Mouse (Mus musculus) adrenal gland, postnatal 4 days (tissue): Measurements from ENCODE around the gene Oprm1. TPM values are rescaled to one million over a fixed set of nuclear protein-coding genes. Genes with fewer than 3 reads are reported as not detected.
"Not testable (repeated sequence)": the region's sequence is repeated elsewhere in the genome, so short reads cannot be mapped to it uniquely, and the experiment has no call there.

Experiments
- DNase-seq, 2 experiments: peaks; one replicate each; pipeline ENCODE4 v3.0.0; 2021 to 2022; ENCODE audit warnings: low spot score in 2 of 2, mixed read lengths in 2 of 2
- total RNA-seq, 2 experiments: library from RNA; stranded (reverse); gene quantifications; 2 replicates each; pipeline ENCODE4 v1.2.3; 2021

The Oprm1 gene
- total RNA-seq, 2 experiments from 2014 or later: 0.51 to 1.3 TPM

DNA sequence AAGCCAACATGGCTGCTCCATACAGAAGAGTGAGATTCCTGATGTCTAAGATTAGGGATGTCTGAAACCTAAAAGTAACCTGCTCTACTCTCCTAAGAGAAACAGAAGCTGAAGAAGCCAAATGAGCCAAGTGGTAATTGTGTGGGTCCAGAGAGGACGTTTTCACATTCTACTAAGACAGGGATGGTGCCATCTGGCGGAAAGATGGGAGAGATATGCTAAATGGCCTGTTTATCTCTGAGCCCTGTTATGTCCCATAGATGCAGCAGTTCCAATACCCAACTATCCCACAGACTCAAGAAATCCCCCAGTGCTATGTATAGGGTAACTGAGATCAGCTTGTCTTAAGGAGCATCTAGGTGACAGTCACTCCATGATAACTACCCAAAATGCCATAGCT is 219.5 kb downstream of the Oprm1 start:
- DNase-seq: no peak

DNA sequence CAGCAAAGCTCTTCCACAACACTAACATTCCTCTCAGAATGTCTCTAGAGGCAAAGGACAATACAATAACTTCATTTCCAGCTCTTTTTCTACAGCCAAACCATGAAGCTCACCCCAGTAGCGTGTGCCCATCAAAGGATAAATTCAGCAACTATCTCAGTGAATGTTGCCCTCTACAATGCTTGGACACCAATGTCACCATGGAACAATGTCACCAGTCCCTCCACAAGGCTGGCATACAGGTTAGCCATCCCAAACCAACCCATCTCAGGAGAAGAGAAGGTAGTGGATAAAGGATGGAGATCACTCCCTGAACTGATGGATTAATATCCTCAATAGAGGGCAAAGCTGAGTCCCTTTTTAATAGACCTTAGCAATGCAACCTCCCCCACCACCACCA is 220.4 kb downstream of the Oprm1 start:
- no peak for DNase-seq

DNA sequence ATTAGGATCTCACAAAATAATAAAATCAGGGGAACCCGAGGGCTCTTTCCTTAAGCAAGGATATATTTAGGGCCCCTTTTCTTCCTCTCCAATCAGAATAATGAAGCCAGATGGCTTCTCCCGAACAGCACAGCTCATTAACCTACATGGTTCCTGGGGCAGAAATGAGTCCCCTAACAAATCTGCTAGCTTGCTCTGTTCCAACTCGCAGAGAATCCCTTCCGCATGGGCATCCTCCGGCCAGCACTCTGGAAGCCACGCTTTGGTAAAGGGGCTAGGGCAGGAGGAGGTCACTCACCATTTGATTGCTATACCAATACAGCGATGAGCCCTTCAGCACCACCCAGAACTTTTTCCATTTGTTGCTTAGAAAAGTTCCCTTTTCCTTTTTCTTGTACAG is 220.9 kb downstream of the Oprm1 start:
- DNase-seq: no peak

DNA sequence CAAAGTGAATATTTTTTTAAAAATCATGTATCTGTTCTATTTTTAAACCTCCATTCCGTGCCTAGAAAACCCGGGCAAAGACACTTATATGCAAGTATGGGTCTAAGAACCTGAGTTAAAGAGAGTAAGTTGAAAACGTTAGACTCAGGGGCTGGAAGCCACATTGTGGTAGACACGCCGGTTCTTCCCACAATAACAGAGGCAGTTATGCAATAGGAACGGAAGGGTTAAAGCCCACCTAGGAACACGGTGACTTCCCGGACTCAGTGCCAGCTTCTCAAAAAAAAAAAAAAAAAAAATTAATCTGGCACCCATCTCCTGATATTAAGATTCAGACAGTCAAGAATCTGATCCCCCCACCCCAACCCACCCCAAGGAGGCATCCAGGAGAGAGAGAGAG is 221.5 kb downstream of the Oprm1 start:
- no peak for DNase-seq

DNA sequence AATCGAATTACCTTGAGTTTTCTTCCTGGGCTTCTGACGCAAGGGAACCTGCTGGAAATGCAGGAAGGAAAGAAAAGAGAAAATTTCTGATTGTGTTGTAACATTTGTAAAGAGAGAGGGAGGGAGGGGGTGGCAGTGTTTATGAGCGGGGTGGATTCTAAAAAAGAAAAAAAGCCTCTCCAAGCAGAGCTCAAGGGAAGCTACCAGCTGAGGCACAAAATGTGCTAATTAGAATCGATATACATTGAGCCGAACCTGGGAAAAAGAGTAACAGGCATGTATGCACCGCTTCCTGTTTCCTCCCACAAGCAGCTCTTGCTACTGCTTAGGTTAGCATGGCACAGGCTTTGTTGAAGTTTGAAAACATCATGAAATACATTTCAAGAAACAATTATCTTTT is 221.9 kb downstream of the Oprm1 start:
- DNase-seq: no peak

DNA sequence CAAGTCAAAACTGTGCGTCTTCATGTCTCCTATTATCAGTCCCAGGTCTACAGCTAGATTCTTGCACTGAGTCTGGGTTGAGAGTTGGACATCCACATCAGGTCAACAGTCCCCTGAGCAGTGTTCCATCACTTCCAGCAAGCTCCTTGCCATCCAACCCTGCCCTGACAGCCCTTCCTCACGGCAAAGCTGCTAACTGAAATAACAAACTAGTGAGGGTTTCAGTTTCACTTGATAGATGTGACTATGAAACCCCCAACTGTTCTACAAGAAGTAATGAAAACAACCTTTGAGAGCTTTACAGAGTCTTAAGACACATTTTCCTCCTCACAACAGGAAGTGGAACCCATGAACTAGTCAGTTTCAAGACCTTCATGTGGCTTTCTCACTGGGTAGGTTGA is 224.4 kb downstream of the Oprm1 start:
- no peak for DNase-seq

DNA sequence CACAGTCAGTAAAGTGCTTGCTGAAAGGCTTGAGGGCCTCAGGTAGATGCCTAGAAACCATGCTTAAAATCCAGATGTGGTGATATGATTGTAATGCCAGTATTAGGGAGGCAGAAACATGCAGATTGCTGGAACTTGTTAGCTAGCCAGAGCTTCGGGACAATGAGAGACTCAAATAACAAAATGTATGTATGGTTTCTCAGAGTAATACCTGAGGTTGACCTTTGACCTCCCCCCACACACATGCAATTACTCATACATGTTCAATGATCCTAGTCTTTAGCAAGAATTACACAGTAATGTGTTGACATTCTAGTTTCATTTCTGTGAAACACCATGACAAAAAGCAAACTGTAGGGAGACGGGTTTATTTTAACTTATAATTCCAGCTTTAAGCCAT is 225.1 kb downstream of the Oprm1 start:
- no peak for DNase-seq

DNA sequence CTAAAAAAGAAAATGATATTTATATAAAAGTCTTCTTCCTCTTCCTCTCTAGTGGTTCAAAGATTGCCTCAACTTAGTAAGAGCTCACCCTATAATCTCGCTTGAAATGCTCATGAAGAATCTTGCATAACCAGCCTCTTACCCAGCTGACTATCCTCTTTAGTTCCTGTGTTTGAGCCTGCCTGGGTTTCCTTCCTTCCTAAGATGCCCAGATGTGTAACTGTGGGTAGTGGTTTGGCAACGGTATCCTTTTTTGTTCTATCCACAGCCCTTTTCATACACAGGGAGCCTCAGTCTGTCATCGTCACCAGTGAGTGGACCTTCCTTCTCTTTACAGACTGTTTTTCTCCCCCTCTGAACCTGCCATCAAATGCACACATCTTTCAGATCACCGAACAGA is 227.9 kb downstream of the Oprm1 start:
- no peak for DNase-seq

DNA sequence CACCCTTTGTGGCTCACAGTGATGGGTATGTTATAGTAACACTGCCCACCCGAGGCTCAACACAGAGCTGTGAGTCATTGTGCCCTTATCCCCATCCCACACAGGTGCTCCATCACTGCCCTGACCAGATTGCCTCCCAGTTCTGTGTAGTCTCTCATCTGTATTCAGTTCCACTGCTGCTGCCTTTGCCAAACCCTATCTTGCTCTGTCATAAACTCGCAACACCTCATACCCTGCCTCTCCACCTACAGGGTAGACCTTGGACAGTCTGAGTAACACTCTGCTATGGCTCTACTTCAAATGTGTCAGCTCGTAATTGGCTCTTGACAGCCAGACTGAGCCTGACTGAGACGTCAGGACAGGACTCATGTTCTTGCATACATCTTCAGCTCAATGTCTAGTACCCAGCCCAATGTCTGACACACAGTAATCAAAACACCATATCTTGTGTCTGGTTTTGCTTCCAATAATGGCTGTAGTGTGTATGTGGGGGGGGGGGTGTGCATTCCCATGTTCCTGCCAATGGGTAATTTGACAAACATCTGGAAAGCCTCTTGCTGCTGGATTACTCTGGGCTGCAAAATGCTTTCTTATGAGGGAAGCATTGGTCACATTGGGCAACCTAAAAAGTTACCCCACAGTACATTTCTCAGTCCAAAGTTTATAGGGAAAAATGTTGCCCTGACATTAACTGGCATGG is 229.2 kb downstream of the Oprm1 start:
- DNase-seq: no peak

DNA sequence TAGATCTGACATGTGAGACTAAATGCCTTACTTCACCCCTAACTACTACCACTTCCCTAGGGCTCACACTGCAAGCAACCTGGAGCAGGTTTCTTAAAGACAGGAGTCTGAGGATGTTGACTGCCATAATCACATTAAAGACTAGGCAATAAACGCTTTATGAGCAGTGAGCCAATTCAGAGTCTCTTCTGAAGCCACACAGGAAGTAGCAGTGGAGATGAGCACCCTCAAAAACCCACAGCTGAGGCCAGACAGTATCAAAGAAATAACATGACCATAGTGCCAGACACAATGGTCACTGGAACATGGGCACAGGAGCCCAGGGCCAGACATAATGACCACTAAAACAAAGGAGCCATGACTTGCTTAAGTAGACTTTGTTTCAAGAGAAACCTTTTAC is 230.2 kb downstream of the Oprm1 start:
- DNase-seq: no peak

DNA sequence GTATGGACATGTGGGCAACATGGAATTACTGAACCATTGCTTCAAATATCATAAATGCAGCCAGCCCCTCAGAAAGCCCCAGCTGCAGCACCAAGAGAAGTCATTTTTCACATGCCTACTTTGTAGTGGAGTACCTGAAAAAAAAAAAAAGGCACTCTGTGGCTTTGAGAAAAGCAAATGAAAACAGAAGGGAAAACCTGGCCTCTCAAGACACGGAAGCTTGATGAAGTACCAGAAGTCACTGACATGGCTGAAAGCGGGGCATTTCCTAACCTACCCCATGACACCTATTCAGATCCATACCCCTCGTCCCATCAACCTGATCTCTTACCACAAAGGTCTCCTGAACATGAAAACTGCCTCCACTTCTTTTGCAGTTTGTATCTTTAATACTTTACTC is 238.6 kb downstream of the Oprm1 start:
- DNase-seq: no peak

DNA sequence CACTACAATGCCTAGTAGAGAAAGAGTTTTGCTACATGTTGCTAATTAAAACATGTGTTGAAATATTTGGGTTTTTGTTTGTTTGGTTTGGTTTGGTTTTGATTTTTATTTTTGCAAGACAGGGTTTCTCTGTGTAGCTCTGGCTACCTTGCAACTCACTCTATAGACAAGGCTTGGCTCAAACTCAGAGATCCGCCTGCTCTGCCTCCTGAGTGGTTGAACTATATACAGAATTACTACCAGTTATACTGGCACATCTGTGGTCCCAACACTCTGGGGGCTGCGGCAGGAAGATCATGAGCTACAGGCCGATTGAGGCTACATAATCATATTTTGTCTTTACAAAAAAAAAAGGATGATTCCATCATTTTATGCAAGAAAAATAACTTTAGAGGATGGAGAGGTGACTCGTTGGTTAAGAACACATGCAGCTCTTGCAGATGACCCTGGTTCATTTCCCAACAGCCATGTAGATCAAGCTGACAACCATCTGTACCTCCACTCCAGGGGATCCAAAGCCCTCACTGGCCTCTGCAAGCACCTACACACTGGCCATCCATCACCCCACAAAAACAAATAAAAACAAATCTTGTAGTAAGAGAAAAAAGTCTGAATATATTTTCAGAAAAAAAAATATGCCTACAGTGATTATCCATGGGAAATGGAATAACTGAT is 240.4 kb downstream of the Oprm1 start:
- DNase-seq: no peak

DNA sequence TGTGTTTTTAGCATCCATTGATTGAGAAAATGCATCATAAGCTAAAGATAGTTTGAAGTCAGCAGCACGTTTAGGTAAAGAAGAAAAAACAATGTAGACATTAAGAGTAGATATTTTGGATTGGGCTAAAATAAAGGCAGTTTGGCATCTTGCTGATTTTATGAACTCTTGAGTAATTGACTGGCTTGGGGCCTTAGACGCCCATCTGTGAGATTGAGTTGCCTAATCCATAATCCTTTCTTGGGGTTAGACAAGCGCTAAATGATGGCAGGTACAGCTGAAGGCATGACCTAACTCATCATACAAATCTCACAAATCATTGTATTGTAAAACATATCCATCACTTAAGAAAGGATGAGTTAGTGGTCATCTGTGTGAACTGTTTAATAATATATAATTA is 241.0 kb downstream of the Oprm1 start:
- no peak for DNase-seq

DNA sequence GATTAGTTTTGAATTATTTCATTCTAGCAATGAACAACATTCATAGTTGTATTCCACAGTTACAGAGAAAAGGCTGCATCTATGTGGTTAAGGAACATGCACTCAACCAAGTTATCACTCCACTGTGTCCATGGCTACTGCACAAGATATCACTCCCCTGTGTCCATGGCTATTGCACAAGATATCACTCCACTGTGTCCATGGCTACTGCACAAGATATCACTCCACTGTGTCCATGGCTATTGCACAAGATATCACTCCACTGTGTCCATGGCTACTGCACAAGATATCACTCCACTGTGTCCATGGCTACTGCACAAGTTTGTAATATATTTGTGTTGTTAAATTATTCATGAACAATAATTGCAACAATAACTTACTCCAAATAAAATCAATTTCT is 245.6 kb downstream of the Oprm1 start:
- not testable (repeated sequence) for DNase-seq

DNA sequence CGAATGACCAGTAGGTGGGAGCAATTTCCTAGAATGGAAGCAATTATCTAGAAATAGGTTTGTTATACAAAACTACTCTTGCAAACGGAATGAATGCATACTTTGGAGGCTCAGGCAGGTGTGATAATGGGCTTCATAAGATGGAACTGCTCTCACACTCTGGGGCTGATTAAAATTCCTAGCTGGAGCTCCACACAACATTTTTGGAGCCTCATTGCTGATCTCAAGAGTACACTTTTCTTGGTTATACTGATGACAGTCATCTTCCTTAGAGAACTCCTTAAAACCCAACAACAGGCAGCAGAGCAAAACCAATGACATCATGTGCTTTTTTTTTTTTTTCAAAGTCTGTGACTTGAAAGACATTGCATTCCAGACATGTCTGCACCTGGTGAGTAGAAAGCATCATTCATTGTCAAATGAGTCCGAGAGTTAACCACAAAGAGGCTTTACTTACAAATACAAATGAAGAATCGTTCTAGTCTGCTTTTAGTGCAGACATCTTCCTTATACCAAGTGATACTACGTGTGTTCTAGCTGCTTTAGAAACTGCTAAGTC is 246.8 kb downstream of the Oprm1 start:
- no peak for DNase-seq

DNA sequence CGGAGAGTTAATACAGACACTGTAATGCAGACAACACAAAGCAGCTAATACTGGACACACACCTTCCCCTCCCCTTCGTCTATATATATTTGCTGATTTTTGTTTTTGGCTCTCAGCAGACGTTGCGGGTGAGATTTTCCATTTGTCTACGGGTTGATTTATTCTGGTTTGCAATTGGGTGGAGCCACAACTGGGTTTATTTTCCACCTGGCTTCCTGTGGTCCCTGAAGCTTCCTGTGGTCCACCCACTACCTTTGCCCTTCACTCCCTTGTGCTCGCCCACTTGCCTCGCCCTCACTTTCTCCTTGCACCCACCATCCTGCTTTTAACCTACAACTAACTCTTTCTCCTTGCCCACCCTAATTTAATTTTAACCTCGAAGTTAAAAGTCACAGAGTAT is 252.2 kb downstream of the Oprm1 start:
- DNase-seq: no peak

DNA sequence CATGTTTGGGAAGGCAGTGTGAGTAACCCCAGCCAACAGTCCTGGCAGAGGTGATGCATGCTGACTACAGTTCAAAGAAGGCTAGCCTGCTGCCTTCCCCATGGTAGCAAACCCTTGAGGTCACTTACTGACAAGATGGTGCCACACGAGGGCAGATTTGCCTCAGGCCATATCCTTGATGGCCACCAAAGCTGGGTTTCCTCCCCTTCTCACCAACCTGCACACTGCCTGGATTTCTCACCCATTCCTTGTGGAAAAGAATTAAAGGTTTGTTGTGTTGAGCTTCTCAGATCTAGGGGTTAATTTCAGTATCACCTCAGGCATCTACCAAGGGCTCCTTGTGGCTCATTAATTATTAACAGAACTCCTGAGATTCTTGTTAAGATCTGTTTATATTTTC is 256.9 kb downstream of the Oprm1 start:
- DNase-seq: no peak

DNA sequence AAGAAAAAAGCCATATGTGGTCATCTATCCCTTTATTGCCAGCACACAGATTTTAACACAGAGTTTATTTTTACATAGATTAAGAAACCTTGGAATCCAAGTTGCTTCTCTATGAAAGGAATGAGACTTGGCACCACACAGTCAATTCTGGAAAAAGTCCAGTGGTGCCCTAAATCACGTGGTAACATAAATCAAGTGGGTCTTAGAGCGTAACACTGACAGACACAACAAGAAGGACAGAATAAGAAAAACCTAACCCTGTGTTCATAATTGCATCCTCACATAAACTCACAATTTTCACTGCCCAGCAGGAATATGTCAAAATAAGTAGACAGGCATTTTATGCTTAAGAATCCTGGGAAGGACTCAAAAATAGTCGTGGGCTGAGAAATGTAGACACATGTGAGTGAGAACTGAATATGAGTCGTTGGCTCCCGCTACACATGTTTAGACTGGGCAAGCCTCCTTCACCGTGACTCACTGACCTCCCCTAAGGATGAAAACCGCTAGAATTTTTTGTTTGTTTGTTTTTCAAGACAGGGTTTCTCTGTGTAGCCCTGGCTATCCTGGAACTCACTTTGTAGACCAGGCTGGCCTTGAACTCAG is 261.6 kb downstream of the Oprm1 start:
- DNase-seq: no peak

DNA sequence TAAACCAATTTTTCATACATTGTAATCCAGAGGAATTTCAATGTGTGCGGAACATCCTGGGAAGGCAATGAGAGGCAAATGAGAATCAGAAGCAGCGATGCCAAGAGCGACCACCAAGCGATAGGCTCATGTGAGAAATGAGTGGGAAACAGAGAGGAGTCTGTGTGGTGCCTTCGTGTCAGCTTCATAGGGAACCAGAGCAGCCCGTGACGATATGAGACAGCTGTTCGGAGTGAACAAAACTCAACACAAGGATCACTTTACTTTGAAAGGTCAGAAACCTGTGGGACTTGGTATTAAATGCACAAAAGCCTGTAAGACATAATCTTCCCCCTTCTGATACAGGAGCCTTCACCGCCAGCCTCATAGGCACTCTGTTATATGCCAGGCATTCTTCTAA is 262.2 kb downstream of the Oprm1 start:
- DNase-seq: no peak

DNA sequence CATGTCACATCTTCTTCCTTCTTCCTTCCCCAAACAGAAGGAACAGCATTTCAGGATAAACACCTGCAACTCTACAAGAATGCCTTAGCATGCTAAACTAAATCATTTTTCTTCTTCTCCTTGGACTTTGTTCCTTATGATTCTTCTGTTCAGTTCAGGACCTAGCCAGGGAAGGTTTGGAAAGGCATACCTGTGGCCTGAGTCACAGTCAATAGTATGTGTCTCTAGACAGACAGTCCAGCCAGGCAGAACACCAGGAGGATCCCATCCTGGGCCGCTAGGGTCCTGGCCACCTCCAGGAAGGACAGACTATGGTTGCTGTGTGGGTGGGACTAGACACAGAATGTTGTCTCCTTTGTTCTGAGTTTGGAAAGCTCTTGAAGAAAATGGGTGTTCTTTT is 266.7 kb downstream of the Oprm1 start:
- DNase-seq: no peak

DNA sequence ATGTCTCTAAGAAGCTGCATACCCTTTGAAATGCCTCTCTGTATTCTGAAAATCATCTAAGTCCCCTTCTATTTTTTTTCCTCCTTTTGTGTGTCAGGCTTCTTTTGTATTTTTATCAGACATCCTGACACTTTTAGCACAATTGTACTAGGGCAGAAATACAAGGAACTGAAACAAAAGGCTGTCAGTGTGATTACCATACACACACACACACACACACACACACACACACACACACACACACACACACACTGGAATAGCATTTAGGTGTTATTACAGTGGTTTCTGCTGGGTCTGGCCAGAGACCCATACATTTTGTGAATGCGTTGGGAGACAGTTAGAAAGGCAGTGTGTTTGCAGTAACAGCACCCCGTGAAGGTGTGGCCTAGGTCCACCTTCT is 275.2 kb downstream of the Oprm1 start:
- no peak for DNase-seq

DNA sequence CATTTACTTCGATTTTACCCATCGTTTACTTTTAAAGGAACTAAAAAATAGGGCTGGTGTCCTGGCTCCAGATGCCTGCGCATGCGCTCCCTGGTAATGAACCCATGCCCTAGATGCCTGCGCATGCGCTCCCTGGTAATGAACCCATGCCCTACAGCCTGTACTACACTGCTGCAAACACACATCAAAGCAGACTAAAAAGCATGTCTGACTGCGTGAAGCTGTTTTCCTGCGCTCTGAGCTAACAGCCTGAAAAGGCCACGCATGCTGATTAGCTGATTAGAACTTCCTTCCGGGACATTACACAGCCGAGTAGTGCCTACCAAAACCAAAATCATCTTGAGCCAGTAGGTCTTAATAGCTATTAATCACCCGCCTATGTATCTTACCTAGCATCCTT is 277.2 kb downstream of the Oprm1 start:
- DNase-seq: no peak

DNA sequence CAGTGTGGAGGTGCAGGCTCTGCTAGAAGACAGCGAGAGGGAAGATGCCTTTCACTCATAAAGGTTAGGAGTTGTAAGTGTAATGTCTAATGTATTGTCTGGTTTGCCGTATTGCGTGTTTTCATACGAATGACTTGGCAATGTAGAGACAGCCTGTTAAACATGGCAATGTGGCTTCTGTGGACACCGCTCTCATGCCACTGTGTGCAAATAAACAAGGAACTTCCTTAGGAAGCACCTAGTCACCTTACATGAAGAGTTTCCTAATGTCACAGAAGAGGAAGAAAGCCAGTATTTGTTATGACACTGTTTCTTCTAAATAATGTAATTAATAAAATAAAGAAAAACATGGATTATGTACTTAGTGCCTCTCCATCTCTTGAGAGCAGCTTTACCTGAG is 278.9 kb downstream of the Oprm1 start:
- DNase-seq: no peak
